Mouse (Mus musculus) cerebellum, postnatal 25 days (tissue): ENCODE measurements at regions not wholly inside any gene's neighbourhood (a gene's known extent, or its start where the extent isn't known, plus 50 kb on each side); places are given as distances from the start of the nearest gene placed in this dataset.

Experiments used
- DNase-seq, 2 experiments: peaks; one replicate each; pipeline ENCODE4 v3.0.0; 2021; ENCODE audit warnings: mixed read lengths in 2 of 2

- DNase-seq, result no peak
Observed at GRCm38 (mm10) chr16:29968743-29969142, 95.4 kb upstream of the Hes1 start.

DNA sequence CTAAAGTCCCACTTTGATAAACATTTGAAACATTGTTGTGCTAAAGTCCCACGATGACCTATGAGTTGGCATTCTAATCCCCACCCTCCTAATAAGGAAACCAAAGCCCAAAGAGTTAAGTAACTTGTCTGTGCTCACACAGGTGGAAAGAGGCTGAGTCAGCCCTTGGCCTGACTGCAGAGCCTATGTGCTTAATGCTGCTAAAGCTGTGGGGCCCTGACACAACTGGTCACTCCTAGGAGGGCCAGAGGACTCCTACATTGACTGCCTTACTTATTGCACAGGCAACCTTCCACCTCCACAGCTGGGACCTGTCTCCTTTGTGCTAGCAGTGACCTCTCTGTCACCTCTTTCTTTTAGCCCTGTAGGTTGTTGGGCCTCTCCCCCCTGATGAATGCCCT is 91.4 kb upstream of the Hes1 start:
- DNase-seq, result no peak

DNA sequence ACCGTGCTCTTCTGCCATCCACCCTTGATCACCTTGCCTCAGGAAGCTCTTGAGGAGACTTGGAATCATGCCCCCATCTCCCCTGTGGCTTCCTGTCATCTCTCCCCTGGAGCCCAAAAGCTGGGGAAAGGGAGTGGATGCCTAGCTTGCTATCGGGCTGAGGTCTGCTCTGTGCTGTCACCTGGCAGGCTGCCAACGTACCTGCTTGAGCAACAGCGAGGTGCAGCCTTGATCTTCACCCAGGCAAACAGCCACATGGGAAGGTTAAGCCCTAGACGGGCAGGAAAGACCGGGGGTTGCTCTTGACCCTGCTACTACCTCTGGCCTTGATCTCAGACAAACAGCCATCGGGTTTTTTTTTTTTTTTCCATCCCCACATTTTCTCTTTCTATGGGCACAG is 90.9 kb upstream of the Hes1 start:
- peak in 1 of 2 experiments; percentile 49 for DNase-seq

GRCm38 (mm10) chr16:29975800-29976199 is 88.4 kb upstream of the Hes1 start:
- DNase-seq, result no peak

GRCm38 (mm10) chr16:29977011-29977410 is 87.2 kb upstream of the Hes1 start:
- DNase-seq, result no peak

DNA sequence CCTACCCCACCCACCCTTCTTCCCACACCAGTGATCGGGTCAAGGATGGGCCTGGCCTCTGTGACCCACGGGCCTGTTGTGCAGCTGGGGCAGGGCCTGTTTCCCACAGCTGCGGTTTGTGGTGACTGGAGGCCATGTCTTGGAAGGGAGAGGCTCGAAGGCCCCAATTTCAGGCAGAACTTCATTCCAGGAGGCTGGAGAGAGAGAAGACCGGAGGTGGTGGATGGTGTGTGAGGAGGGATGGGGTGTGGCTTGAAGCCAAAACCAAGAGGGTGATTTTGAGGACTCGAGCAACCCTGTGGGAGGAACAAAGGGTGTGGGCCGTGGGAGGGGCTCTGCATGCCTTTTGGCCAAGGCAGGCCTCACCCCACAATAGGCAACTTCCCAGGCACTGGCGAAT is 86.5 kb upstream of the Hes1 start:
- no peak for DNase-seq

- no peak for DNase-seq
Observed at GRCm38 (mm10) chr16:29979066-29979465, 85.1 kb upstream of the Hes1 start.

GRCm38 (mm10) chr16:29981543-29981942 is 82.6 kb upstream of the Hes1 start:
- no peak for DNase-seq

GRCm38 (mm10) chr16:29982224-29982785 is 81.9 kb upstream of the Hes1 start:
- no peak for DNase-seq

DNA sequence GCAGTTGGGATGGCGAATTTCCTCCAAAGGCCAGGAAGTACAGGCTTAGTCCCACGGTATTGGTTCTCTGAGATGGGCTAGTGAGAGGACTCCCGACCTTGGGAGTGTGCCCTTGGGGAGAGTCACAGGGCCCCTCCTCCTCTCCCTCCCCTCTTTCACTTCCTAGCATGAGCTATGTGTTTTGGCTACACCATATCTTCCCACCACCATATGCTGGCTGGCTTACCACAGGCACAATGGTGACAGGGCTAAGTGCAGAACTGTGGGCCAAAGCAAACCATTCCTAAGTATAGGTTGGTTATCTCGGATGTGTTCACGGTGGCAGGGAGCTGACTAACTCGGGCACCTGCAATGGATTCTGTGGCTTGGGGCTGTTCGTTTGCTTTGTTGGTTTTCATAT is 81.0 kb upstream of the Hes1 start:
- DNase-seq, result no peak

DNA sequence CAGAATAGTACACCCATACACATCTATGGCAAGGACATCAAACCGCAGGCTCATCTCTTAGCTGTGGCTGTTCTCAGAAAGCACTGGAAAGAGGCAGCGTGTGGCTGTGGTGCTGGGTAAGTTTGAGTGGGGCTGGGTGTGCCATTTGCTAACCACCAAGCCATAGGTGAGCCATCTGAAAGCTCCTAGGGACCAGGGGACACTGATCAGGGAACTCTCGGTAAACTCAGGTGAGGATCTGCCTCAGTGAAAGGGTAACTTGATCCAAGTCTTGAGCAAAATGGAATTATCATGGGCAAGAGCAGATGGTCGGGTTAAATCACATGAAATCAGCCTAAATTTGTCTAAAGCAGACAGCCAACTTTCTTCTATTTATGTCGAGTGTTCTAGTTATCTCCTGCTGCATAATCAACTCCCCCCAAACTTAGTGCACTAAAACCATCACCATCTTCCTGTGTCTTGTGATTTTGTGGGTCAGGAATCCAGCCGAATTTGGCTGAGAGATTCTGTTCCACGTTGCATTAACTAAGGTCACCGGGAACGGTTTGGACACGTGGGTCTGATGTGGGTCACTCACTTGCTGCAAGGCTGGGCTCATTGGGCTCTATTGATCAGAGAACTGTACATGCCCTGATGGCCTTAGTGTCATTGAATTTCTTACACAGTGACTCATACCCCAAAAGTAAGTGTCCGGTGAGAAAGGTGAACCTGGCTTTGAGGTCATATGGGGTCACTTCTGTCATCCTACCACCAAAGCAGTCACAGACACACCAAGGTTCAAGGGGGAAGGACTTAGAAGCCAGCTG is 78.9 kb upstream of the Hes1 start:
- DNase-seq, result no peak

DNA sequence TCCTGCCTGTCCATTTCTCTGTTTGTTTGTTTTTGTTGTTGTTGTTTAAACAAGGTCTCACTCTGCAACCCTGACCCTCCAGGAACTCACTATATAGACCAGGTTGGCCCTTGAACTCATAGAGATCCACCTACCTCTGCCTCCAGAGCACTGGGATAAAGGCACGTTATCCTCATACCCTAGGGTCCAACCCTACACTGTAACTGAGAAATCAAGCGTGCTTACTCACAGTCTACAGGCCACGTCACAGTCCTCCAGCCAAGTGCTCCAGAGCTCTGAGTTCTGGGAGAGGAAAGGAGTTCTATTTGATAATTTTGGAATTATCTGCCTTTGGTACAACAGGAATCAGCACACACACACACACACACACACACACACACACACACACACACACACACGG is 76.6 kb upstream of the Hes1 start:
- DNase-seq, result no peak

DNA sequence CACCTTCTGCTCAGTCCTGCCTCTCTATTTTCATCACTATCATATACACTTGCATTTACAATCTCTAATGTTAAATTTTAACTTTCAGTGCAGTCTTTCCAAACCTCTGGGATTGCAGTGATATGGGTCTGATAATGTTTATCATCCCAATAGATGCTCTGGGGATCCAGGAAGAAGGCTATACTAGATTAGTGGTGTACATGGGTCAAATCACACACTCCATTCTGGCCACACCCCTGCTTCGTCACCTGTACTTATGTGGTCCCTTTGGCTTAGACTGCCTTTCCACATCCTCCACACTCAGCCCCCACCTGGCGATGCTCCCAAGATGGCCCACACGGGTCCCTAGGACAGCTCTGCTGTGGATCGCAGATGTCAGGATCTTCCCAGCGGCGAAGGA is 76.2 kb upstream of the Hes1 start:
- no peak for DNase-seq

- DNase-seq, result no peak
Observed at GRCm38 (mm10) chr16:29989308-29989707, 74.9 kb upstream of the Hes1 start.

DNA sequence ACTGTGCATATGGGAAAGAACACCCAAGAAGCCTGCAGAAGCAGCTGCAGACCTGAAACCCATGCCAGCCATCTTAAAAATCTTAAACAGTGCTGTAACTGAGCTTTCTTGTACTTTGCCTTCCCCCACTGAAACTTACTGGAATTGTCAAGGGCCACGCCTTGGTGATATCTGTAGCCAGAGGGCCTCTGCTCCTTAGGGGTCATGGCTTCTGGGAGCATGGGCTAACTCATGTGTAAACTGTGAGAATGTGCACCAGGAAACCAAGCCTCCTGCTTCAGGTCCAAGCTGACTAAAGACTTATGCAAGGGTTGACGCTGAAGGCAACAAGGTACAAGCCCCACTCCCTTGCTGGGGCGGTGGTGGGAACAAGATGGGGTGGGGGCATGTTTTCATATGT is 73.8 kb upstream of the Hes1 start:
- DNase-seq, result no peak

DNA sequence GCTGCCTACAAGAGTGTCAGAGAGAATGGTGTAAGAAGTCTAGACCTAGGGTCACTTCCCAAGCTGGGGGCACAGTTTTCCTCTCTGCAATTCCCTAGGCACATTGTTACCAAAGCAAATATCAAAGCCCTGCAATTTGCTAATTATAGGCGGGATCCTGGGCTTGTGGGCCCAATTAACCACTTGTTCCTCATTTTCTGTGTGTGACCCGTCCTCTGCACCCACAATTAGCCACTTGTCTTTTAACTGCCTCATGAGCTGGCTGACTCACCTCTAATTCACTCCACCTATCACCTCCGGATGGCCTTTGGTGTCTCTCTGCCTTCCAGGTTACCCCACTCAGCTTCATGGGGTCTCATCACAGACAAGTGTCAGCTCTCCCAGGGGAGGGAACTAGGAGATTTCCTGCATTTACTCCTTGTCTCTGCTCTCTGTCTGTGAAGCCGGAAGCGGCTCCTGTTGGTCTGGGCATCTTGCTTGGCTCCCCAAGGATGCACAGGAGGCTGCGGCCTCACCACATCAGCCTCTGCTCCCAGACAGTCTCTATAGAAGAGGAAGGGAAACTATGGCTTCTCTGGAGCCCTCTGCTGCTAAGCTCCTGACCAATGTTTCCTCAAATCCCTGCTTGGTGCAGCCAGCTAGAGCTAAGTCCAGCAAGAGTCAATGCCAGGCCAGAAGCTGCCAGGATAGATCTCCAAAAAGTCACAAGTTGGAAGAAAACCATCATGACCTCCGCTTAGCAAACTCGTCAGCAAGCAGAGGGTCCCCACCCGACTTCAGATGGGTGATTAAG is 73.2 kb upstream of the Hes1 start:
- no peak for DNase-seq

DNA sequence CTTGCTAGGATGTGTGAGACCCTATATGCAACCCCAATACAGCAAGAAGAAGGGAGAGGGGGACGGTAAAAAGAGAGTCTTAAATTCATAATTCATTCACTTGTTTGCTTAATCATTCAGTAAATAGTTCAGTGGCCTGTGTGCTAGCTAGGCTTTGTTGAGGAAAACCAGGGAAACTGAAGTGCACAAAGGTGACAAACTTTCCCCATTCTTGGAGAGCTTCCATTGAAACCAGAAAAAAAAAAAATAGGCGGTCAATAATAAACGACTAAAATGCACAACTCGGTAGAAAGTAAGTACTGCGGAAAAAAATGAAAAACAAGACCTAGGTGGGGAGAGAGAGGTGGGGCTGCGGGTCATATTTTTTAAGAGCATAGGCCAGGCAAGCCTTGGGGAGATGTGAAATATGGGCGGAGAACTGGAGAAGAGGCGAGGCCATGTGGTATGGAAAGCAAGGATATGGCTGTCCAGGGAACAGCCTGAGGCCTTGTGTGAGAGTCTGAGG is 72.3 kb upstream of the Hes1 start:
- no peak for DNase-seq

- no peak for DNase-seq
Observed at GRCm38 (mm10) chr16:29993111-29993510, 71.1 kb upstream of the Hes1 start.

- DNase-seq, result no peak
Observed at GRCm38 (mm10) chr16:29993535-29993934, 70.6 kb upstream of the Hes1 start.

- DNase-seq, result no peak
Observed at GRCm38 (mm10) chr16:29996139-29997069, 67.8 kb upstream of the Hes1 start.

GRCm38 (mm10) chr16:30000166-30000565 is 64.0 kb upstream of the Hes1 start:
- DNase-seq, result no peak

- no peak for DNase-seq
Observed at GRCm38 (mm10) chr16:30005124-30005523, 59.1 kb upstream of the Hes1 start.

- DNase-seq, result no peak
Observed at GRCm38 (mm10) chr16:30006826-30007225, 57.4 kb upstream of the Hes1 start.
